Mouse (Mus musculus): ENCODE measurements around the gene Dynlt1b.
"Not testable (repeated sequence)": the region's sequence is repeated elsewhere in the genome, so short reads cannot be mapped to it uniquely, and the experiment has no call there.

The Dynlt1b gene

DNA sequence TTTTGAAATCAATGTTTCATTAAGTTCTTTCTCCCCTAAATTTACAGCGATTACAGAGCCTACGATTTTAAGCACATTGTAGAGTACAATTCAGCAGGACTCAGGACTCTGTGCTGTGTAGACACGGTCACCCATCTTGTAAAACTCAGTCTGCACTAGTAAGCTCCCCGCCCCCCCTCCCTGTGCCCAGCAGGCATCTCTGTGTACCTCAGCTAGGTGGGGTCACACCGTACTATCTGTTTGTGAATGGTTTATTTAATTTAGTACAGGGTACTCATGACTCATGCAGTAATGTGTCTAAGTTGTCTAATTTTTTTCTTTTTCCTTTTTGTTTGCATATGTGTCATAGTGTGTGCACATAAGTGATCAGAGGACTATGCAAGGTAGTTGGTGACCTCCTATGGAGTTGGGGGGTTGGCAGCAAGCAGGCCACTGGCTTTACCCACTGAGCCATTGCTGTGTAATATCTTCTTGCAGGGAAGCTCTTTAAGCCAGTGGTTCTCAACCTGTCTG, 31.2 kb downstream of the Dynlt1b start:
- not testable (repeated sequence) for DNase-seq (ENCODE audit: low spot score)

DNA sequence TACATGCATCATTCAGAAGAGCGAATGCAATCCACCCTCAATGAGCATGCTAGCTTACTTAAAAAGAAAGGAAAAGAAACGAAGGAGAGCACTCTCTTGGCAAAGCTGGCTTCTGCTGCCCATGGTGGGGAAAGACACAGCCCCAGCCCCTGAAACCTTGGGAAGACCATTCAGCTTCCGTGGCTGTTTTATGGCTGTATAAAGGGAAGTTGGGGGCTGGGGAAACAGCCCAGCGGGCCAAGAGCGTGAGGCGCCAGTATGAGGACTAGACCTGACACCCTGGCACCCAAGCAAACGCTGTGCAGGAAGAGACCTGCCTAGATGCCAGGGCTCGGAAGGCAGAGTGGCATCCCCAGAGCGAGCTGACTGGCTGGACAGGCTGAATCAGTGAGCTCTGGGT, 35.8 kb downstream of the Dynlt1b start:
- not testable (repeated sequence) for DNase-seq (ENCODE audit: low spot score)

DNA sequence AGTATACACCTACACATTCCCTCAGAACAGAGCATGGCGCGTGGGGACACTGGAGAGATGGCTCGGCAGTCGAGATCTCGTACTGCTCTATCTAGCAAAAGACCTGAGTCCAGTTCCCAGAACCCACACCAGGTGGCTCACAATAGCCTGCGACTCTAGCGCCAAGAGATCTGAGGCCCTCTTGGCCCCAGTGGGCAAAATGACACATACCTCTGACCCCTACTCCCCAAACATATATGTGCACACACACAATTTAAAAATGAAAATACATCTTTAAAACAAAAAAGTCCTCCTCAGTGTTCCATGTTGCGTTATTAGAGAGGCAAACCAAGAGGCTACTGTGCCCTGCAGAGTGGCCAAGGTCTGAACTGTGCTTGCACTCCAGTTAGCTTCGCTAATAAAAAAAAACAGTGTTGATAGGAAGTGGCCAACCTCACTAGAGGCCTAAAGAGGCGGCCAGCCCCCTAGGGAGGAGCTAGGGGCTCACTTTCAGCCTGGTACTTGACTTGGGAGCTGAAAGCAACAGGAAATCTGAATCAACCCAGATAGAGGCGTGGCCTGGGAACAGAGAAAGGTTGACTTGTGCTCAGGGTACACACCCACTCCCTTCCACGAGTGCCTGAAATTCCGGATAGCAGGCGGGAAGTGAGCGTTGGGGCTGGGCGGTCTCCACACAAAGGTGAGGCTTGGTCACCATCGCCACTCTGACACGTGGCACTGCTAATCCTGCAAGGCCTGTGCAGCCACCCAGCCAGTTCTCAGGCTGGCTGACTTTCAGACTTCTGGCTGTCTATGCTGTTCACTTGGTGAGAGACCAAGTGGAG, 37.9 kb downstream of the Dynlt1b start:
- DNase-seq (ENCODE audit: low spot score) = not testable (repeated sequence)

DNA sequence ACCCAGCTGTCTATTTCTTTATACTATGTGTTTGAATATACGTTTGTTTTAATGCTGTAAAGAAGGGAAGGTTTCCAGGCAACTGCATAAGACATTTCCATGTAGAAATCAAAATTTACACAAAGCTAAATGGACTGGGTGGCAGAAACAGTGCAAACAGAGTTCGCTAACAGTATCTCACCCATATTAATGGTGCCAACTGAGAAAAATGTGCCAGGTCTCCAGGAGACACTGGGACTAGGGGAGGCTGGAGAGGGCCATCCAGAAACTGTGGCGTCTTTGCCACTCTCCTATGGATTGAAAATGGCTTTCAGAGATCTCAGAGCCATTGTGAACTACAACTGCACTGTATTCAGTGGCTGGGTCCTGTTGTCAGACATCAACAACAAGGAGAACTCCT, 40.1 kb downstream of the Dynlt1b start:
- DNase-seq (ENCODE audit: low spot score) = not testable (repeated sequence)

DNA sequence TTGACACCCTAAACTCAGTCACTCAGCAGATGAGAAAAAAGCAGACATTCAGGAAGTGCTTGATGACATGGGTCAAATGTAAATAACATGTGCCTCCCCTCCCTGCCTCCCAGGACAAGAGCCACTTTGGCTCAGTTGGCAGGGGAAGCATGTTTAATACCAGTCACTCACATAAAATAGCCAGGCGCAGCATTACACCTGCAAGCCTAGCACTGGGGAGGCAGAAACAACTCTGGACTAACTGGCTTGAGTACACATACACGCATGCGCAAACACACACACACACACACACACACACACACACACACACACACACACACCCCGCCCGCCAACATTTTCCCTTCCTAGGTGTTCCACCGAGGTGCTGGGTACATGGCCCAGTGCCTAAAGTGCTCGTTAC, 40.8 kb downstream of the Dynlt1b start:
- not testable (repeated sequence) for DNase-seq (ENCODE audit: low spot score)

DNA sequence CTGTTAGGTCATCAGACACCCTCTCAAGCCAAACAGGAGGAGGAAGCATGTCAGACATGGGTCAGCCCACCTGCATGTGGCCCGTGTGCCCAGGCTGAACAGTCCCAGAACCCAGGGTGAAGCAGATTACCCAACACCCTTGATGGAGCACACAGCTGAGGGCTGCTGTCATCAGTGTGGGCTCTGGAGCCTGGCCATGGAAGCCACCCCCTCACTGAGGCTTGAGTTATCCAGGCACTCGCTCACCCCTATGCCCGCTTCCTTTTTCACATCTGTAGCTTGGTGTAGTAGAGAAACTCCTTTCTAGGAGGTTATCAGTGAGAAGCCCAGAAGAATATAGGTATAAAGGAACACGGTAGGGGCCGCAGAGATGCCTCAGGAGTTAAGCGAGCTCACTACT, 45.4 kb downstream of the Dynlt1b start:
- DNase-seq (ENCODE audit: low spot score) = not testable (repeated sequence)

DNA sequence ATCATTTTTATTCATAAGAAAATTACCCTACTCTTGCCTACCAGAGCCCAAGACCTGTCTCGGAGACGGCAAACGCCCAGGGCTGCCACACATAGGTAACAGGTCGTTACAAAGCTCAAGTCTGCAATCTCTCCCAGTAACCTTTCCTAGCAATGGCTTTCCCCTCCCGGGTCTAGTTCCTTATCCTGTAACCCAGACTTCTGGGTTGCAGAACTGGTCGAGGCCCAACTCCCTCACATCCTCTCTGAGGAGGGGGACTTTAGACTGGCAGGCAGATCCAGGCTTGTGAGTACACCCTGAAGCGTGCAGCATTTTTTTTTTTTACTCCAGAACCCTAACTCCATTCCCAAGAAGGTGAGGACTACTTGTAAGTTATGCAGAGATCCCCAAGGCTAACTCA, 46.0 kb downstream of the Dynlt1b start:
- DNase-seq (ENCODE audit: low spot score) = not testable (repeated sequence)

DNA sequence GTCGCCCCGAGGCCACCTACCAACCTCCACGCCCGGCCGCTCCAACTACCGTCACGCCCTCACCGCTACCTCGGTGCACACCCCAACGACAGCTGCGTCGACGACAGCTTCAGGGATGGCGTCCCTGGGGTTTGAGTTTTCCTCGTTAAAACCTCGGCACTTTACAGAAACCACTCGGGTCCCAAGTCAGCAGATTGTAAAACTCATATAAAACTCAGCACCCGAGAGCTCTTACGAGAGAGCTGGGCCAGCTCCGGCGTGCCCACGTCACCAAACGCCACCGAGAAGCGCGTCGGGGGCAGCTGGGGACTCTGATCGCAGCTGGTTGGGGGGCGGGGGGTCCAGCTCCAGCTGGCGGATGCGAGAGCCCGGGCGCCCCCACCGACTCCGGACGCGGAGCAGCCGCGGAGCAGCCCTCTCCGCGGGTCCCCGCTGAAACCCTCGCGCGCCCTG, 46.6 kb downstream of the Dynlt1b start:
- not testable (repeated sequence) for DNase-seq (ENCODE audit: low spot score)

DNA sequence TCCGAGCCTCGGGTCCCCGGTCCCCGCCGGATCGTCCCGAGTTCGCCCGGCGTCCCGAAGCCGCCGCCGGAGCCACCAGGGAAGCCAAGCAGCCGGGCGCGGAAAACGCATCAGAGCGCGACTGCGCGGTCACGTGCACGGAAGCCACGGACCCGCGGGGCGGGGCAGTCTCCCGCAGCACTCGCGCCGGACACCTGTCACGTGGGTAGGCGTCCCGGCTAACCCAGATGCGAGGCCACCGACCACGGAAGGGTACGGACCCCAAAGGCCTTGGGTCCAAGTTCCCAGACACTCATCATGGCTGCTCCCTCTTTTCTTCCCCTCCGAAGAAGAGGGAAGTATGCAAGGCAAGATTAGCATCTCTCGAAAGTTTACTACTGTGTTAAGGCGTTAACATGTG, 47.1 kb downstream of the Dynlt1b start:
- DNase-seq (ENCODE audit: low spot score) = not testable (repeated sequence)

DNA sequence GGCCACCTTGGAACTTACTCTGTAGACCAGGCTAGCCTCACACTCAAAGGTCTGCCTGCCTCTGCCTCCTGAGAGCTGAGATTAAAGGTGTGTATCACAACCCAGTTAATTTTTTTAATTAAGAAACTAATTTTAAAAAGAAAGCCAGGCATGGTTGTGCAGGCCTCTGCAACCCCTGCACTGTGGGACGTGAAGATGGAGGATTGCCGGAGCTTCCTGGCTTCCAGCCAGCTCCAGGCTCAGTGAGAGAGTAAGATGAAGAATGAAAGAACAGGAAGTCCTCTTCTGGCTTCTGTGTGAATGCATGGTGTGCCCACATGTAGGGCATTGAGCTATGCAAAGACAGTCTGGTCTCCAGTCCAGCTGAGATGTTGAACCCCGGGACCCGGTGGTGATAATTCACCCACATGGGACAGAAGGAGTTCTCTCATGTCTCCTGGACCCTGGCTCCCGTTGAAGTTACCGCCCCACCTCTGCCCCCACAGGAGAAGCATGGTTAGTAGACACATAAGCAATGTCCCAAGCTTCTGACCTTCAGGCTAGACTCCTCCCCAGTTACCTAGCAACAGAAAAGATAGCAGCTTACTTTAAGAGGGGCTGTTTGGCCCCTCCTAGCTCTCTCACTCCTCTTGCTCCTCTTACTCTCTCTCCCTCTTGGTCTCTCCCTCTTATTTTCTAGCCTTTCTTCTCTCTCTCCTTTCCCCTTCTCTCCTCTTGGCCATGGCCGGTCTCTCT, 51.1 kb downstream of the Dynlt1b start:
- not testable (repeated sequence) for DNase-seq (ENCODE audit: low spot score)

DNA sequence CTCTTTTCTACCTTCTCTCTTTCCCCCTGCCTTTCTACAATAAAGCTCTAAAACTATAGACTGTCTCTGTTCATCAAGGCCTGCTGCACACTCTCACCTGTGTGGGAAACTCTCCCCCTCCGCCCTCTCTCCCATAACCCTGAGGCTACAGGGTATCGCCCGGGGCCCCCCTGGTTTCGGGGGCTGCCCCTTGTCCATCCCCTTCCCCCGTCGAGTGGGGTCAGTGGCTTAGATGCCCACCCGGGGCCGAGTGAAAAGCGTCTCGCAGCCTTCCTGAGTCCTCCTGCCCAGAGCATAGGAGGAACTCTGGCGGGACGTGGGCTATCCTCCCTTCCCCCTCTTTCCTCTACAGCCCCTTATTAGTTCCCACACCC, 51.7 kb downstream of the Dynlt1b start:
- not testable (repeated sequence) for DNase-seq (ENCODE audit: low spot score)

DNA sequence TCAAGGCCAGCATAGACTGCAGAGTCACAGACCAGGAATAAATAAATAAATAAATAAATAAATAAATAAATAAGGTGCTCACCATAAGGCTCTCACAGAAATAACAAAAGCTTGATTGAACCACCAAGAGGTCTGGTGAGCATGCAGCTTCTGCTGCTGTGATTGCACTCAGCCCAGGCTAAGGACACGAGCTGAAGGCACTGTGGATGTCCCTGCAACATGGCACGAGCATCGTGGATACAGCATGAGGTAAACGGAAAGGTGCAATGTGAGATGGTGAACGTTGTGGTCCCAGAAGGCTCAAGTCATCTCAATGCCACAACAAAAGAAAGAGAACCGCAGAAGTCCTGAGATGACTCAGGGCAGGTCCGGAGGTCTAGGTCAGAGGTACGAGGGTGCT, 52.3 kb downstream of the Dynlt1b start:
- DNase-seq (ENCODE audit: low spot score) = not testable (repeated sequence)
